10 mouse cellular contexts compared by ENCODE assay signal in genomic region chr16:20480115-20480514, GRCm38 (mm10). TPM values are rescaled to one million over a fixed set of nuclear protein-coding genes. Genes with fewer than 3 reads are reported as not detected.
A peak's percentile ranks its signal among the peaks of the same experiment; 100 is the strongest.
DNase-seq lines count a peak whose midpoint lies in the region; ATAC-seq and TF ChIP-seq lines count a peak whose summit lies in the region.
"Had no signal": no experiment of that assay in that cellular context is flagged by ENCODE, and none has a peak within 500 bp of the region (broad histone marks: within the 10 kb centered on the region; RNA-seq: fewer than 3 reads in every experiment).

No protein-coding gene starts in this region.

- no peak overlapping the region for H3K27ac ChIP-seq in liver, embryonic 14.5 days
- H3K27ac ChIP-seq in liver, embryonic 11.5 days (ENCODE audit: low read depth, low read length): no peak overlapping the region
- H3K27ac ChIP-seq in kidney, embryonic 15.5 days: no peak overlapping the region
- no peak overlapping the region for H3K27ac ChIP-seq in forebrain, embryonic 10.5 days
- H3K27ac ChIP-seq: lung, embryonic 15.5 days had no signal

- H3K9me3 ChIP-seq in liver, embryonic 14.5 days (ENCODE audit: control insufficient read depth, low read length): no peaks in the 10 kb centered on the region
- no peaks in the 10 kb centered on the region for H3K9me3 ChIP-seq in liver, embryonic 11.5 days (ENCODE audit: control insufficient read depth, low read length)
- no peaks in the 10 kb centered on the region for H3K9me3 ChIP-seq in kidney, embryonic 15.5 days (replicated peaks)
- H3K9me3 ChIP-seq in forebrain, embryonic 10.5 days: no peaks in the 10 kb centered on the region
- H3K9me3 ChIP-seq: G1E; lung, embryonic 15.5 days had no signal

- H3K9ac ChIP-seq in liver, embryonic 14.5 days (replicated peaks): no peak overlapping the region
- no peak overlapping the region for H3K9ac ChIP-seq in liver, embryonic 11.5 days (ENCODE audit: low read depth, low read length)
- H3K9ac ChIP-seq in kidney, embryonic 15.5 days: no peak overlapping the region
- H3K9ac ChIP-seq: lung, embryonic 15.5 days had no signal

- no peak for TF ChIP-seq EP300 in liver, embryonic 14.5 days (IDR thresholded peaks at IDR 0.05; ENCODE audit: low read depth)

- TF ChIP-seq CTCF in liver, embryonic 14.5 days (IDR thresholded peaks at IDR 0.05; ENCODE audit: low read depth): peak; percentile 41; the same call in 1 of the 2 replicates

- no peak overlapping the region for H3K4me2 ChIP-seq in liver, embryonic 14.5 days (ENCODE audit: low read depth)
- no peak overlapping the region for H3K4me2 ChIP-seq in liver, embryonic 11.5 days
- no peak overlapping the region for H3K4me2 ChIP-seq in kidney, embryonic 15.5 days
- H3K4me2 ChIP-seq: lung, embryonic 15.5 days had no signal

- H3K4me3 ChIP-seq in liver, embryonic 14.5 days (ENCODE audit: insufficient read depth in 1 of 2, low read depth in 2 of 2, low read length in 2 of 2): no peak overlapping the region
- H3K4me3 ChIP-seq in liver, embryonic 11.5 days (ENCODE audit: low read depth, low read length): no peak overlapping the region
- no peak overlapping the region for H3K4me3 ChIP-seq in kidney, embryonic 15.5 days (replicated peaks)
- H3K4me3 ChIP-seq in forebrain, embryonic 10.5 days: no peak overlapping the region
- H3K4me3 ChIP-seq: lung, embryonic 15.5 days had no signal

- ATAC-seq in liver, embryonic 14.5 days (ENCODE audit: insufficient read depth): no peak
- no peak for ATAC-seq in liver, embryonic 11.5 days (replicated peaks; ENCODE audit: low FRiP score)
- ATAC-seq in kidney, embryonic 15.5 days (replicated peaks; ENCODE audit: low FRiP score): 0 out of 2 replicates have a peak, but pooled peaks have one; percentile 46

- DNase-seq in adrenal gland, postnatal 10 days: peak; percentile 23
- no peak for DNase-seq in adrenal gland, postnatal 25 days
- no peak for DNase-seq in liver, embryonic 14.5 days (ENCODE audit: low read depth in 3 of 3, low spot score in 3 of 3)
- DNase-seq in liver, embryonic 11.5 days (ENCODE audit: low spot score): no peak
- peak; percentile 72 for DNase-seq in thymus, postnatal 14 days
- no peak for DNase-seq in cerebellum, postnatal 36 days
- DNase-seq in forebrain, embryonic 10.5 days (ENCODE audit: extremely low spot score, low spot score): no peak

- no peaks in the 10 kb centered on the region for H3K36me3 ChIP-seq in liver, embryonic 14.5 days (replicated peaks; ENCODE audit: control insufficient read depth, insufficient read depth, low read depth)
- no peaks in the 10 kb centered on the region for H3K36me3 ChIP-seq in liver, embryonic 11.5 days (ENCODE audit: control insufficient read depth, insufficient read depth, low read length)
- no peaks in the 10 kb centered on the region for H3K36me3 ChIP-seq in kidney, embryonic 15.5 days
- no peaks in the 10 kb centered on the region for H3K36me3 ChIP-seq in forebrain, embryonic 10.5 days (replicated peaks)
- H3K36me3 ChIP-seq: G1E; lung, embryonic 15.5 days had no signal

- H3K4me1 ChIP-seq in liver, embryonic 14.5 days (replicated peaks; ENCODE audit: control insufficient read depth in 2 of 2, insufficient read depth in 2 of 2, low read length in 1 of 2): peaks cover 0 to 4% of the 10 kb centered on the region in 2 experiments; a peak in 1 of 4 replicates
- H3K4me1 ChIP-seq in liver, embryonic 11.5 days (replicated peaks; ENCODE audit: control insufficient read depth, insufficient read depth, low read length): no peaks in the 10 kb centered on the region; the same call in 1 of the 2 replicates
- H3K4me1 ChIP-seq in kidney, embryonic 15.5 days: peaks cover 10% of the 10 kb centered on the region; the same call in 1 of the 2 replicates
- peaks cover 9% of the 10 kb centered on the region; the same call in 1 of the 2 replicates for H3K4me1 ChIP-seq in forebrain, embryonic 10.5 days

- 24% methylated on average over 3 of the region's 3 CpGs for WGBS in liver, embryonic 14.5 days (ENCODE audit: insufficient replicate concordance)
- WGBS in liver, embryonic 11.5 days: 33% methylated on average over 3 of the region's 3 CpGs
- WGBS in kidney, embryonic 15.5 days: 37% methylated on average over 3 of the region's 3 CpGs
- WGBS in forebrain, embryonic 10.5 days: 36% methylated on average over 3 of the region's 3 CpGs

- H3K27me3 ChIP-seq in liver, embryonic 14.5 days (ENCODE audit: control insufficient read depth, insufficient read depth, low read length): no peaks in the 10 kb centered on the region
- no peaks in the 10 kb centered on the region for H3K27me3 ChIP-seq in liver, embryonic 11.5 days (replicated peaks; ENCODE audit: control insufficient read depth, insufficient read depth, low read length)
- no peaks in the 10 kb centered on the region for H3K27me3 ChIP-seq in kidney, embryonic 15.5 days
- H3K27me3 ChIP-seq in forebrain, embryonic 10.5 days (ENCODE audit: poor library complexity, severe bottlenecking): no peaks in the 10 kb centered on the region
- H3K27me3 ChIP-seq: lung, embryonic 15.5 days had no signal

RNA-seq across cellular contexts. Expression of gene Eif2b5, which starts 18.5 kb away (rescaled TPM):
- 10 to 100 TPM; 56.6 to 61.4 TPM for total RNA-seq in adrenal gland, postnatal 10 days (2021)
- total RNA-seq in adrenal gland, postnatal 25 days (2021): 58.3 and 63.8 TPM in 2 replicates
- polyA plus RNA-seq in liver, embryonic 14.5 days (2012; rRNA removed): 19.6 and 23.3 TPM in 2 replicates
- polyA plus RNA-seq in liver, embryonic 14.5 days (2014; fragmentation: Nextera tagmentation; extraction: Ambion mirVana): 39.0 and 44.1 TPM in 2 replicates
- polyA plus RNA-seq in liver, embryonic 11.5 days (2014; fragmentation: Nextera tagmentation; extraction: Ambion mirVana): 125 and 132 TPM in 2 replicates
- 108 and 121 TPM in 2 replicates for polyA plus RNA-seq in kidney, embryonic 15.5 days (2015; fragmentation: Nextera tagmentation; extraction: Ambion mirVana)
- 158 and 160 TPM in 2 replicates for polyA plus RNA-seq in forebrain, embryonic 10.5 days (2016; fragmentation: Nextera tagmentation; extraction: Ambion mirVana)

RNA-seq across cellular contexts. Expression of gene Dvl3, which starts 36.7 kb away (rescaled TPM):
- total RNA-seq in adrenal gland, postnatal 10 days (2021): 10 to 100 TPM; 38.9 to 43.5 TPM
- total RNA-seq in adrenal gland, postnatal 25 days (2021): 43.9 and 46.2 TPM in 2 replicates
- 7.3 and 8.8 TPM in 2 replicates for polyA plus RNA-seq in liver, embryonic 14.5 days (2012; rRNA removed)
- polyA plus RNA-seq in liver, embryonic 14.5 days (2014; fragmentation: Nextera tagmentation; extraction: Ambion mirVana): 4.9 and 5.0 TPM in 2 replicates
- 18.9 and 20.3 TPM in 2 replicates for polyA plus RNA-seq in liver, embryonic 11.5 days (2014; fragmentation: Nextera tagmentation; extraction: Ambion mirVana)
- 25.0 and 27.9 TPM in 2 replicates for polyA plus RNA-seq in kidney, embryonic 15.5 days (2015; fragmentation: Nextera tagmentation; extraction: Ambion mirVana)
- polyA plus RNA-seq in forebrain, embryonic 10.5 days (2016; fragmentation: Nextera tagmentation; extraction: Ambion mirVana): 28.8 and 30.5 TPM in 2 replicates

RNA-seq across cellular contexts. Expression of gene Abcc5, which starts 53.9 kb away (rescaled TPM):
- 10 to 100 TPM; 43.6 to 59.3 TPM for total RNA-seq in adrenal gland, postnatal 10 days (2021)
- 73.8 and 89.1 TPM in 2 replicates for total RNA-seq in adrenal gland, postnatal 25 days (2021)
- polyA plus RNA-seq in liver, embryonic 14.5 days (2012; rRNA removed): 22.8 and 26.2 TPM in 2 replicates
- polyA plus RNA-seq in liver, embryonic 14.5 days (2014; fragmentation: Nextera tagmentation; extraction: Ambion mirVana): 14.5 and 15.7 TPM in 2 replicates
- 43.6 and 48.2 TPM in 2 replicates for polyA plus RNA-seq in liver, embryonic 11.5 days (2014; fragmentation: Nextera tagmentation; extraction: Ambion mirVana)
- polyA plus RNA-seq in kidney, embryonic 15.5 days (2015; fragmentation: Nextera tagmentation; extraction: Ambion mirVana): 56.1 and 63.1 TPM in 2 replicates
- polyA plus RNA-seq in forebrain, embryonic 10.5 days (2016; fragmentation: Nextera tagmentation; extraction: Ambion mirVana): 57.1 and 59.8 TPM in 2 replicates

RNA-seq across cellular contexts. Expression of gene Ap2m1, which starts 55.2 kb away (rescaled TPM):
- 100 to 1,000 TPM; 277 to 296 TPM for total RNA-seq in adrenal gland, postnatal 10 days (2021)
- 291 and 310 TPM in 2 replicates for total RNA-seq in adrenal gland, postnatal 25 days (2021)
- 259 and 268 TPM in 2 replicates for polyA plus RNA-seq in liver, embryonic 14.5 days (2012; rRNA removed)
- polyA plus RNA-seq in liver, embryonic 14.5 days (2014; fragmentation: Nextera tagmentation; extraction: Ambion mirVana): 364 and 392 TPM in 2 replicates
- polyA plus RNA-seq in liver, embryonic 11.5 days (2014; fragmentation: Nextera tagmentation; extraction: Ambion mirVana): 519 and 569 TPM in 2 replicates
- polyA plus RNA-seq in kidney, embryonic 15.5 days (2015; fragmentation: Nextera tagmentation; extraction: Ambion mirVana): 633 and 651 TPM in 2 replicates
- polyA plus RNA-seq in forebrain, embryonic 10.5 days (2016; fragmentation: Nextera tagmentation; extraction: Ambion mirVana): 628 and 638 TPM in 2 replicates

Comparison
In these comparisons a context has a peak if more than half of its experiments do, and no peak if none do; other contexts are left out.
1. DNase-seq: peak in adrenal gland, postnatal 10 days (single experiment) and thymus, postnatal 14 days (single experiment); none in adrenal gland, postnatal 25 days (single experiment), liver, embryonic 14.5 days (0 of 3), liver, embryonic 11.5 days (single experiment), cerebellum, postnatal 36 days (0 of 2) and forebrain, embryonic 10.5 days (single experiment).